Mouse (Mus musculus) CH12.LX (cell line): ENCODE measurements around the gene Flt3l.

Source experiments
- CHD2 ChIP-seq: IDR thresholded peaks from 2 replicates; pipeline ENCODE4 v1.6.1; 2011; ENCODE audit warnings: low read length, improper control_type of control experiment
- CTCF ChIP-seq, 2 experiments: IDR thresholded peaks in 1 of 2; conservative IDR thresholded peaks in 1 of 2; 2 replicates each; pipeline ENCODE4 v1.5.1; 2011 to 2012; ENCODE audit warnings: low read depth in 2 of 2, low read length in 2 of 2, improper control_type of control experiment in 1 of 2, inconsistent platforms in 1 of 2, mild to moderate bottlenecking in 1 of 2, moderate library complexity in 1 of 2
- ETS1 ChIP-seq: conservative IDR thresholded peaks from 2 replicates; pipeline ENCODE4 v1.6.1; 2012; ENCODE audit warnings: low read depth, mild to moderate bottlenecking, inconsistent platforms, low read length, improper control_type of control experiment, moderate library complexity
- JUND ChIP-seq: conservative IDR thresholded peaks from 2 replicates; pipeline ENCODE4 v1.6.1; 2011; ENCODE audit warnings: low read depth, low read length, improper control_type of control experiment
- MEF2A ChIP-seq: IDR thresholded peaks from 2 replicates; pipeline ENCODE4 v1.6.1; 2014; ENCODE audit warnings: low read depth, mild to moderate bottlenecking, inconsistent platforms, low read length, improper control_type of control experiment, borderline replicate concordance
- POLR2A ChIP-seq: IDR thresholded peaks from 2 replicates; pipeline ENCODE4 v1.6.1; 2011; ENCODE audit warnings: low read depth, mild to moderate bottlenecking, improper control_type of control experiment, low read length
- POLR2AphosphoS2 ChIP-seq: IDR thresholded peaks from 2 replicates; pipeline ENCODE4 v1.6.1; 2011; ENCODE audit warnings: low read depth, low read length, improper control_type of control experiment

DNA sequence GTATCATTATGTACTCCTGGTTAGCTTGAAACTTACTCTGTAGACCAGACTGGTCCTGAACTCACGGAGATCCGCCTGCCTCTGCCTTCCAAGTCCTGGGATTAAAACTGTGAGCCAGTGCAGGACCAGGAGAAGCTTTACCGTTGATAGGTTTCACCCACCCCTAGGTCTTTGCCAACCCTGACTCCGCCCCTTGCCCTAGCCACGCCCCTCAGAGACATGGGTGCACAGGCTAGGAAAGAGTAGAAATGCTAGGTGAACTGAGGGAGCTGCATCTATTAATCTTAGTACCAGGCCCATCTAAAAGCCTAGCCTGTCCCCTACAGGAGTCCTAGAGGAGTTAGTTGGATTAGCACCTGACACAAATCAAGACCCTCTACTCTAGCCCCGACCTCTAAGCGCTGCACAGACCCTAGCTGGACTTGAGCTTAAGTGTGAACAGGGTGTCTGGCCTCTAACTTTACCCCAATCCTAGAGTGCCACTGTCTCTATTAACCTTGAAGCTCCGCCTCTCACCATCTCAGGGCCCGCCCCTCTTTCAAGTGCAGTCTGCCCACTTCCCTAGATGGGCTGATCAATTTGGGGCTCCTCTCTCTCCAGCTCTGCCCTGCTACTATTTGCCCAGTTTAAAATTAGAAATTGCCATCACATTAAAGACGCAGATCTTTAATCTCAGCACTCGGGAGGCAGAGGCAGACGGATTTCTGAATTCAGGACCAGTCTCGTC, 45.8 kb downstream of the Flt3l start:
- TF ChIP-seq CTCF (conservative IDR thresholded peaks at IDR 0.05 in 1 of 2, IDR thresholded peaks at IDR 0.05 in 1 of 2; ENCODE audit: low read depth in 2 of 2, low read length in 2 of 2) (no peak), JUND (no peak), POLR2AphosphoS2 (no peak), CHD2 (no peak), ETS1 (no peak), POLR2A (no peak), MEF2A (no peak)
